Mouse (Mus musculus) lung, embryonic 15.5 days (tissue): ENCODE data around the gene Plcl2. TPM values are rescaled to one million over a fixed set of nuclear protein-coding genes. Genes with fewer than 3 reads are reported as not detected.
"Not testable (repeated sequence)": the region's sequence is repeated elsewhere in the genome, so short reads cannot be mapped to it uniquely, and the experiment has no call there.

Experiments used
- ATAC-seq: fragments of 200-750 bp; cut with Nextera tagmentation; 2 replicates; pipeline ENCODE4 v1.8.0; 2017; ENCODE audit warnings: moderate number of reproducible peaks, borderline replicate concordance; ENCODE audit not compliant: low FRiP score, low TSS enrichment; ENCODE audit errors: extremely low read depth
- H3K27ac ChIP-seq: fragments of 300-500 bp; sonication (generic); 2 replicates; pipeline ENCODE4 v1.5.1; 2015; ENCODE audit warnings: moderate library complexity, mild to moderate bottlenecking, inconsistent platforms
- H3K27me3 ChIP-seq: fragments of 300-500 bp; sonication (generic); 2 replicates; pipeline ENCODE4 v1.6.1; 2015; ENCODE audit warnings: inconsistent platforms
- H3K36me3 ChIP-seq: fragments of 300-500 bp; sonication (generic); 2 replicates; pipeline ENCODE4 v1.6.1; 2015; ENCODE audit warnings: inconsistent platforms
- H3K4me1 ChIP-seq: fragments of 300-500 bp; sonication (generic); 2 replicates; pipeline ENCODE4 v1.6.1; 2015; ENCODE audit warnings: inconsistent platforms
- H3K4me2 ChIP-seq: fragments of 300-500 bp; sonication (generic); 2 replicates; pipeline ENCODE4 v1.6.1; 2015; ENCODE audit warnings: inconsistent platforms, mild to moderate bottlenecking, moderate library complexity
- H3K4me3 ChIP-seq: fragments of 300-500 bp; sonication (generic); 2 replicates; pipeline ENCODE4 v1.5.1; 2015; ENCODE audit warnings: mild to moderate bottlenecking, inconsistent platforms
- H3K9ac ChIP-seq: fragments of 300-500 bp; sonication (generic); 2 replicates; pipeline ENCODE4 v1.6.1; 2015; ENCODE audit warnings: inconsistent platforms
- H3K9me3 ChIP-seq: fragments of 300-500 bp; sonication (generic); 2 replicates; pipeline ENCODE4 v1.6.1; 2016; ENCODE audit warnings: inconsistent platforms
- WGBS: fragments of 180-500 bp; shearing (Covaris S2); methylation state at CpG from one replicate; pipeline ENCODE4 v1.1.7; 2015; 5-methylcytosine and 5-hydroxymethylcytosine counted together
- polyA plus RNA-seq: library from polyadenylated mRNA; unstranded; fragments of >200 nt; fragmentation: Nextera tagmentation; extraction: Ambion mirVana; gene quantifications from 2 replicates; pipeline ENCODE4 v1.2.1, GENCODE M21; 2015

Gene Plcl2
- polyA plus RNA-seq, 1 experiment from 2014 or later: 3.7 TPM

DNA sequence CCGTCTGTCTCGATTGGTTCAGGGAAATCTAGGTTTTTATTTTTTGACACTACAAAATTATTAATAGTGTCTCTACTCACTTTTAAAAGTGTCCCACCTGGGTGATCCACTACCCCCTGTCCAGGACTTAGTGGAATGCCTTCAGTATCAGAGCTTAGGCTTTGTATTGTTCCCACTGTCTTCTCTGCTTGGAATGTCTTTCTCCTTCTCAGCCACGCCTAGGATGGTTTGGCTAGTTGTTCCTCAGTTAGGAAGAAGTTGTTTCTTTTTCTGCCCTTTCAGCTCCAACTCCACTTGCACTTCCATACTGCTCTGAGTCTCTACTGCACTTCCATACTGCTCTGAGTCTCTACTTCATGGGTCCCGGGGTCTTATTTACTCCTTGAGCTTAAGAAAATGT, 6.7 kb downstream of the Plcl2 start:
- no peaks in the 10 kb centered on the region for H3K9me3 ChIP-seq
- WGBS: 56% methylated on average over 4 of the region's 4 CpGs
- H3K27me3 ChIP-seq: no peaks in the 10 kb centered on the region
- H3K4me3 ChIP-seq: no peak overlapping the region
- H3K36me3 ChIP-seq: no peaks in the 10 kb centered on the region
- H3K9ac ChIP-seq: no peak overlapping the region
- no peak overlapping the region for H3K4me2 ChIP-seq
- no peak overlapping the region for H3K27ac ChIP-seq
- no peak for ATAC-seq
- H3K4me1 ChIP-seq: no peaks in the 10 kb centered on the region

DNA sequence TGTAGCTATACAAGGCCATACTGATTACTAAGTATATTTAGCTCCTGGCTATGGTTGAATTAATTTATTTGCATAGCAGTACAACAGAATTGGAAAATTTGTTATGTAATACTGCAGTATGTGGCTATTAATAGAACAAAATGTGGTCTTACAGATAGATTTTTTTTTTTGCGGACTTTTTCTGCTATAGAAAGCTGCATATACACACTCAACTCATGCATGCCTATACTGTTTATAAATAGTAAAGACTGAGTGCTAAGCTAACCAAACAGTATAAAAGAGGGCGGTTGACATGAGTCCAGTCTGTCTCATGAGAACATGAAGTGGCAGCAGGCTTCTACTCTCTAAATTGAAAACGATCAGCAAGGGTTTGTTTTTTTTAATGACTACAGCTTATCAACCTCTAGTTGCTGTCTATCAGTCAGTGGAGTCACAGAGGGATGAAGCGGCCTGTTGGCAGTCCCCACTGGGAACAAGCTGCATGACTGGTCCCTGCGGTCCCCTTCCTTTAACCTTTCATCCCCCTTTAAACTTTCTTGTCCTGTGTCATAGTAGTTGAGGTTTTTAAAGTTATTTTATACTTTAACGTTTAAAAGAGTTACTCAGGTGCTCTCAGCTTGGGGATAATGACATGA, 8.7 kb downstream of the Plcl2 start:
- no peaks in the 10 kb centered on the region for H3K9me3 ChIP-seq
- ATAC-seq: no peak
- no peak overlapping the region for H3K9ac ChIP-seq
- H3K27ac ChIP-seq: no peak overlapping the region
- no peaks in the 10 kb centered on the region for H3K4me1 ChIP-seq
- no peak overlapping the region for H3K4me3 ChIP-seq
- no peaks in the 10 kb centered on the region for H3K36me3 ChIP-seq
- 64% methylated on average over 6 of the region's 6 CpGs for WGBS
- H3K4me2 ChIP-seq: no peak overlapping the region
- no peaks in the 10 kb centered on the region for H3K27me3 ChIP-seq

DNA sequence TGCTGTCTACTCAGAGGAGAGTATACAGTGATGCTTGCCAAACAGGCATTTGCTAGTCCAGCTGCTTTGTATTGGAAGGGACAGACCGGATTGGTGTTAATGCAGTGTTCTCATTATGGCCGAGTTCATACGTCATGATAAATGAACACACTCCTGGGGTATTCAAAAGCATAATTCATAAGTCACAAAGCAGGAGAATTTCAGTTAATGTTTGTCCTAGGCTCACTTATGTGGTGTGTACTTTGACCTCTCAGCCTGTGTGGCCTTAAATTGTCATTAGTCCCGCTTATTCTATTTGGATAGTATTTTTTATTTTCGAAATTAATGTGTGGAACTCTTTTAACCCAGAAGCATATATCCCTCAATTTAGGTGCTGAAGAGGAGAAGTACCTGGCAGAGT, 10.4 kb downstream of the Plcl2 start:
- Histone ChIP-seq H3K27me3 (no peaks in the 10 kb centered on the region), H3K36me3 (no peaks in the 10 kb centered on the region), H3K4me3 (no peak overlapping the region), H3K9ac (no peak overlapping the region), H3K4me2 (no peak overlapping the region), H3K27ac (no peak overlapping the region), H3K9me3 (no peaks in the 10 kb centered on the region), H3K4me1 (no peaks in the 10 kb centered on the region)
- 79% methylated on average over 5 of the region's 5 CpGs for WGBS
- no peak for ATAC-seq

GRCm38 (mm10) chr17:50522473-50523083, 13.4 kb downstream of the Plcl2 start:
- H3K36me3 ChIP-seq: no peaks in the 10 kb centered on the region
- no peak overlapping the region for H3K4me3 ChIP-seq
- H3K9ac ChIP-seq: no peak overlapping the region
- no peaks in the 10 kb centered on the region for H3K9me3 ChIP-seq
- no peak overlapping the region for H3K4me2 ChIP-seq
- H3K27me3 ChIP-seq: no peaks in the 10 kb centered on the region
- no peaks in the 10 kb centered on the region for H3K4me1 ChIP-seq
- no peak for ATAC-seq
- WGBS: 69% methylated on average over 5 of the region's 5 CpGs
- no peak overlapping the region for H3K27ac ChIP-seq

- no peaks in the 10 kb centered on the region for H3K9me3 ChIP-seq
- no peak overlapping the region for H3K9ac ChIP-seq
- ATAC-seq: no peak
- H3K4me3 ChIP-seq: no peak overlapping the region
- H3K4me1 ChIP-seq: no peaks in the 10 kb centered on the region
- no peak overlapping the region for H3K27ac ChIP-seq
- WGBS: 74% methylated on average over 6 of the region's 6 CpGs
- H3K27me3 ChIP-seq: no peaks in the 10 kb centered on the region
- H3K4me2 ChIP-seq: no peak overlapping the region
- H3K36me3 ChIP-seq: no peaks in the 10 kb centered on the region
Observed at GRCm38 (mm10) chr17:50524970-50525369, 15.8 kb downstream of the Plcl2 start.

GRCm38 (mm10) chr17:50525821-50526220, 16.6 kb downstream of the Plcl2 start:
- H3K27me3 ChIP-seq: no peaks in the 10 kb centered on the region
- no peak overlapping the region for H3K4me3 ChIP-seq
- no peaks in the 10 kb centered on the region for H3K36me3 ChIP-seq
- 56% methylated on average over 2 of the region's 2 CpGs for WGBS
- H3K27ac ChIP-seq: no peak overlapping the region
- H3K4me1 ChIP-seq: no peaks in the 10 kb centered on the region
- ATAC-seq: no peak
- H3K4me2 ChIP-seq: no peak overlapping the region
- no peaks in the 10 kb centered on the region for H3K9me3 ChIP-seq
- no peak overlapping the region for H3K9ac ChIP-seq

DNA sequence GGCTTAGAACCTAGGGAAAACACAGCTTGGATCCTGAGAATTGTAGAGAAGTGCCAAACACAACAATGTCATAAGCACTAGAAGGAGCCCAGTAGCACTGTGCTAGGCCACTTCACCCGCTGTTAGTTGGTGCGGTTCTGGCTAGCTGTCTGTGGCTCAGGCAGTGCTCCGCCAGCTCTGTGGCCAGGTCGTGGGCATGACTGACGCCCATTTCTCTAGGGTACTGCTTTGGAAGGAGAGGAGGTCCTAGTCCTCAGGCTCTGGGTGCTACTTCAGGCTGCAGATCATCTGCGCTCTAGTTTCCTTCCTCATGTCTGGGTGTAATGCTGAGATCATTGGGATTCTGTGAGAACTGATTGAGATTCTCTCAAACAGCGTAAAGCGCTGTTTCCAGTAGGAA, 20.9 kb downstream of the Plcl2 start:
- Histone ChIP-seq H3K4me2 (no peak overlapping the region), H3K9ac (no peak overlapping the region), H3K27me3 (no peaks in the 10 kb centered on the region), H3K4me3 (no peak overlapping the region), H3K9me3 (no peaks in the 10 kb centered on the region), H3K36me3 (no peaks in the 10 kb centered on the region), H3K27ac (no peak overlapping the region), H3K4me1 (no peaks in the 10 kb centered on the region)
- WGBS: 86% methylated on average over 8 of the region's 8 CpGs
- no peak for ATAC-seq

GRCm38 (mm10) chr17:50534889-50535288, 25.7 kb downstream of the Plcl2 start:
- not testable (repeated sequence) for H3K4me1 ChIP-seq, ATAC-seq, H3K4me2 ChIP-seq, H3K4me3 ChIP-seq, H3K27ac ChIP-seq, H3K36me3 ChIP-seq, H3K9me3 ChIP-seq, H3K9ac ChIP-seq, H3K27me3 ChIP-seq
- WGBS: 86% methylated on average over 2 of the region's 2 CpGs

DNA sequence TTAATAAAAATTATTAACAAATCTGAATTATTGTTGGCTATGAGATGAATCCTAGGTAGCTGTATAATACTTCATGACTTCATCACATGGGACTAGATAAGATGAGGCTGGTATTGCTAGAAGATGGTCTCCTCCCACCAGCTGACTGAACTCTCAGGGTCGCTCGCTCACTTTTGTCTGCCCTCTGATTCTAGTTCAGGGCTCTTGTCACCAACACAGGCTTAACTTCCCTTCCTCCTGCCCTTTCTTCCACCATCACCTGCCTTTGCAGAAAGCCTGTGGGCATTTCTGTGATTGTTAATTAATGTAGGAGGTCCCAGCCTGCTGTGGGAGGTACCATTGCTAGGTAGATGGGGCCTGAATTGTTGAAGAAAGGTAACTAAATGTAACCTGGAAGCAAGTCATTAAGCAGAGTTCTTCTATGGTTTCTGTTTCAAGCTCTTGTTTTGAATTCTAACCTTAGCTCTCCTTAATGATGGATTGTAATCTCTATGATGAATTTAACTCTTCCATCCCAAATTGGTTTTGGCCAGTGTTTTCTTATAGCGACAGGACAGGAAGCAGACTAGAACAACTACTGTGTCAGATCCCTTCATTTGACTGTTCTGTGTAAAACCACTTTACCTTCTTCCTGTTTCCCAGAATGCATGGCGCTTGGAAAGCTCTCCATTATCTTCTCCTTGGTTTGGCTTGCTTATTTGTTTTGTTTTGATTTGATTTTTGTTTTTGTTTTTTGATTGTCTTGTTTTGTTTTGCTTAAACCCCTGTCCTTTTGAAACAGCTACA, 27.4 kb downstream of the Plcl2 start:
- Histone ChIP-seq H3K36me3 (no peaks in the 10 kb centered on the region), H3K4me3 (no peak overlapping the region), H3K27me3 (no peaks in the 10 kb centered on the region), H3K27ac (no peak overlapping the region), H3K9ac (no peak overlapping the region), H3K4me1 (no peaks in the 10 kb centered on the region), H3K4me2 (no peak overlapping the region), H3K9me3 (no peaks in the 10 kb centered on the region)
- WGBS: 85% methylated on average over 4 of the region's 4 CpGs
- no peak for ATAC-seq

DNA sequence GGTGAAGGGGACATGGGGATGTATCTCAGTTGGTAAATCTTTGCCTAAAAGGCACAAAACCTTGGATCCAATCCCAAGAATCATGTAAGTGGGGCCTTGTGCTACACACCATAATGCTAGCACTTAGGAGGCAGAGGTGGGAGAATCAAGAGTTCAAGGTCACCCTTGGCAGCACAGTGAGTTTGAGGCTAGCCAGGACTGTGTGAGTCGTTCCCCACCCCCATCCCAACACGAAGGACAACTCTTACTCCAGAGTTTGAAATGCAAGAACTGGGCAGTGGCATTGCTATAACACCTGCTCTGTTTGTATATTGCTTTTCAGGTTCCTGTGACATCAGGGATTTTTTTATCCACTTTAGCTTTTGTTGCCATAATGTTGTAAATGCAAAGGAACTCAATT, 28.6 kb downstream of the Plcl2 start:
- no peaks in the 10 kb centered on the region for H3K9me3 ChIP-seq
- no peaks in the 10 kb centered on the region for H3K27me3 ChIP-seq
- H3K36me3 ChIP-seq: no peaks in the 10 kb centered on the region
- H3K4me2 ChIP-seq: no peak overlapping the region
- 85% methylated on average over 2 of the region's 2 CpGs for WGBS
- no peak for ATAC-seq
- no peak overlapping the region for H3K4me3 ChIP-seq
- no peak overlapping the region for H3K9ac ChIP-seq
- H3K4me1 ChIP-seq: no peaks in the 10 kb centered on the region
- H3K27ac ChIP-seq: no peak overlapping the region

- no peaks in the 10 kb centered on the region for H3K4me1 ChIP-seq
Observed at GRCm38 (mm10) chr17:50544860-50545259, 35.7 kb downstream of the Plcl2 start.

DNA sequence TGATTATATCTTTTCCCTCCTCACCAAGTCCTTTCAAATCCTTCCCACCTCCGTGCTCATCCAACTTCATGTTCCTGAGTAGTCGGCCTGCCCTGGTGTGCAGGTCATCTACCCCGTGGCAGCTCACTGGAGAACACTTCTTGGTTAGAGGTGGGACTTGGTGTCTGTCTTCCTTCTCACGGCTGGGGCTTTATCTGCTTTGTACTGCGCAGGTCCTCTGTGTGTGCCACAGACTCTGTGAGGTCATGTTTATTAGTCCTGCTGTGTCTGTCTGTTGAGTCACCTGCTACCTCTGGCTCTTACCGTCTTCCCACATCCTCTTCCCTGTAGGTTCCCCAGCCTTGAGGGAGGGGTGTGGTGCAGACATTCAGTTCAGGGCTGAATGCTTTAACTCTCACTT, 36.1 kb downstream of the Plcl2 start:
- Histone ChIP-seq H3K4me1 (no peaks in the 10 kb centered on the region), H3K4me2 (no peak overlapping the region), H3K9ac (no peak overlapping the region), H3K36me3 (no peaks in the 10 kb centered on the region), H3K27ac (no peak overlapping the region), H3K4me3 (no peak overlapping the region), H3K9me3 (no peaks in the 10 kb centered on the region), H3K27me3 (no peaks in the 10 kb centered on the region)
- ATAC-seq: no peak
- 59% methylated on average over 6 of the region's 6 CpGs for WGBS

More at GRCm38 (mm10) chr17:50544860-50545259, 35.7 kb downstream of the Plcl2 start:
- Histone ChIP-seq H3K27ac (no peak overlapping the region), H3K4me2 (no peak overlapping the region), H3K36me3 (no peaks in the 10 kb centered on the region), H3K9me3 (no peaks in the 10 kb centered on the region), H3K27me3 (no peaks in the 10 kb centered on the region), H3K9ac (no peak overlapping the region), H3K4me3 (no peak overlapping the region)
- ATAC-seq: no peak
- WGBS: 58% methylated on average over 1 of the region's 1 CpGs
